20 mouse cellular contexts compared by ENCODE assay signal in genomic region chr4:109793072-109793471, GRCm38 (mm10).
"Had no signal": no experiment of that assay in that cellular context is flagged by ENCODE, and none has a peak within 500 bp of the region (broad histone marks: within the 10 kb centered on the region; RNA-seq: fewer than 3 reads in every experiment).

No protein-coding gene starts in this region.

- ATAC-seq: intestine, postnatal 0 days; lung, postnatal 0 days had no signal

- H3K4me2 ChIP-seq: limb, embryonic 12.5 days; limb, embryonic 15.5 days; lung, embryonic 14.5 days; neural tube, embryonic 12.5 days; neural tube, embryonic 15.5 days had no signal

- H3K27me3 ChIP-seq: limb, embryonic 12.5 days; limb, embryonic 15.5 days; neural tube, embryonic 12.5 days; neural tube, embryonic 15.5 days had no signal

- H3K36me3 ChIP-seq: limb, embryonic 12.5 days; limb, embryonic 15.5 days; midbrain, embryonic 10.5 days; neural tube, embryonic 12.5 days; neural tube, embryonic 15.5 days had no signal

- DNase-seq: kidney, adult 2 months; kidney, postnatal 10 days; kidney, postnatal 36 days; left cerebral cortex, postnatal 4 days; lung, embryonic 14.5 days; midbrain, embryonic 14.5 days; right cerebral cortex, adult 18-20 months; right cerebral cortex, postnatal 14 days; right cerebral cortex, postnatal 4 days; thymus, adult 2 months; thymus, postnatal 25 days had no signal

- H3K4me3 ChIP-seq: limb, embryonic 12.5 days; limb, embryonic 15.5 days; midbrain, embryonic 10.5 days; neural tube, embryonic 12.5 days; neural tube, embryonic 15.5 days had no signal

- H3K9me3 ChIP-seq: limb, embryonic 12.5 days; limb, embryonic 15.5 days; midbrain, embryonic 10.5 days; neural tube, embryonic 12.5 days; neural tube, embryonic 15.5 days had no signal

- H3K4me1 ChIP-seq: limb, embryonic 12.5 days; limb, embryonic 15.5 days had no signal

- H3K9ac ChIP-seq: limb, embryonic 12.5 days; limb, embryonic 15.5 days; lung, embryonic 14.5 days; neural tube, embryonic 12.5 days; neural tube, embryonic 15.5 days had no signal

- H3K27ac ChIP-seq: limb, embryonic 12.5 days; limb, embryonic 15.5 days; macrophage; midbrain, embryonic 10.5 days; neural tube, embryonic 12.5 days; neural tube, embryonic 15.5 days; stomach, postnatal 0 days had no signal
